Mouse (Mus musculus): ENCODE data around the gene Taf9.

GRCm38 (mm10) chr13:100612251-100612650 lies 39.1 kb upstream of the Taf9 start:
- TF ChIP-seq CTCF (IDR thresholded peaks at IDR 0.05; ENCODE audit: extremely low read depth, insufficient read length, insufficient replicate concordance, low read depth, low read length), result no peak
- no peak for TF ChIP-seq POLR2A (IDR thresholded peaks at IDR 0.05; ENCODE audit: low read depth, low read length)
